Mouse (Mus musculus) lung, postnatal 25 days (tissue): Measurements from ENCODE around the gene Hdac11.
A peak's percentile ranks its signal among the peaks of the same experiment; 100 is the strongest.
"Not testable (repeated sequence)": the region's sequence is repeated elsewhere in the genome, so short reads cannot be mapped to it uniquely, and the experiment has no call there.

Experiments
- DNase-seq: peaks from one replicate; pipeline ENCODE4 v3.0.0; 2022; ENCODE audit warnings: low spot score

Hdac11 gene

GRCm38 (mm10) chr6:91156554-91157236 lies at the start of gene Hdac11:
Gene Hdac11 (plus strand): TSS chr6:91156665.
- DNase-seq: peak; percentile 92

GRCm38 (mm10) chr6:91108301-91108916 lies 48.1 kb upstream of the Hdac11 start:
- no peak for DNase-seq

DNA sequence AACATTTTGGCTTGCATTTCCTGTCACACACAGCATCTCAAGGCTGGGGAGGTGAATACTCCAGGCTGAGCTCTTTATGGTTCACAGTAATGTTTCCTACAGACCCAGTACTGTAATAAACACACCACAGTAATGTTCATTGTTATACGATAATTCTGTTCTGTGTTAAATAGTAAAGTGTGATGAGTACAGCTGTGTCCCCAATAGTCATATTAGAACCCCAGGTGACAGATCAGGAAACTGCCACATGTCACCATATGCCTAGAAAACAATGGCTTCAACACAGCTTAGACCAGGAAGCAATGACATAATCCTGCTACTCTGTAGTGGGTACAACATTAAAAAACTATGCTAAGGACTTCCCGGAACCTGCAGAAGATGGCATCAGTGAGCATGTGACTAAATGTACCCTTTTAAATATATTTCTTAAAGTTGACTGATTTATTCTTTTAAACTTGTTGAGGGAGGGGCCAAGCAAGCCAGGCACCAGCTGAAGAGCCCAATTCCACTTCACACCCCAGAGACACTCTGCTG lies 47.5 kb upstream of the Hdac11 start:
- DNase-seq: no peak

DNA sequence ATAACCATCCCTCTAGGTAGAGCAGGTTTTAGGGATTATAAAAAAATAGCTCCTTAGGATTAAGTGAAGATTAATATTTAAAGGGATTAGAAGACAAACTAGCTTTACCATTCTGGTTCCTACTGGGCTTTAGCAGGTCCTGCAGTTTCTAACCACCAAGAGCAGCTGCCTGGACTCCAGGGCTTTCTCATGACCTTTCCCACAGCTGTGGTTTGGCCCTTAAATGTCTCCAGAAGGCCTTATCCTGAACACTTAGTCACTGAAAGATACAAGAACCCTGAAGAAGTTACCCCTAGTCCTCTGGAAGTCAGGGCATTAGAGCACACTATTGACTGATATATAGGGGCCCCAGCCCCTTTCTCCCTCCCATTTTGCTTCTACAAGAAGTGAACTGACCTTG lies 47.0 kb upstream of the Hdac11 start:
- no peak for DNase-seq

DNA sequence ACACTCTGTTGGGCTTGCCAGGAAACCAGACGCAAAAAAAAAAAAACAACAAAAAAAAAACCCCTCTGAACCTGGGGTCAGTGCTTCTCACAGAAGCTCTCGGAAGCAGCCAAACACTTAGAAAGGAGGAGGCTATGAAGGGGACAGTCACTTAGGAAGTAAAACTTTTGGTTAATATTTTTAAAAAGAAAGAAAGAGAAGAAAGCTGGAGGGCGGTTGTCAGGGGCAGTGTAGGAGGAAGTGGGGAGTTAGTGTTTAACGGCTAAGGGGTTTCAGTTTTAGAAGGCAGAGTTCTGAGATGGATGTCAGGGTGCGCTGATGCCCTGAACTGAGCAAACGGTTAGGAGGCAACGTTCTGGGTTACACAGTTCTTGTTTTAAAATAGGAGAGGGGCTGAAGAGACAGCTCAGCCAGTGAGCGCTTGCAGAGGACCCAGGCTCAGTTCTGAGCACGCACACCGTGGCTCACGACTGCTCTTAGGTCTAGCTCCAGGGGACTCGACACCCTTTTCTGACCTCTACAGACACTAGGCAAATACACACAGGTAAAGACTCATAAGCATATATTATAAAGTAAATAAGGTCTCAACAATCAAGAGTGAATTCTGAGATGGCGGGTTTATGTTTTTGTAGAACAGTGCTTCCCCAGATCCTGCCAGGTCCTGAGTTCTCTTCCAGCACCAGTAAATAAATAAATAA lies 46.0 kb upstream of the Hdac11 start:
- no peak for DNase-seq

- DNase-seq: no peak
These were observed 45.1 kb upstream of the Hdac11 start for GRCm38 (mm10) chr6:91111141-91111953.

GRCm38 (mm10) chr6:91111954-91112252 lies 44.6 kb upstream of the Hdac11 start:
- no peak for DNase-seq

DNA sequence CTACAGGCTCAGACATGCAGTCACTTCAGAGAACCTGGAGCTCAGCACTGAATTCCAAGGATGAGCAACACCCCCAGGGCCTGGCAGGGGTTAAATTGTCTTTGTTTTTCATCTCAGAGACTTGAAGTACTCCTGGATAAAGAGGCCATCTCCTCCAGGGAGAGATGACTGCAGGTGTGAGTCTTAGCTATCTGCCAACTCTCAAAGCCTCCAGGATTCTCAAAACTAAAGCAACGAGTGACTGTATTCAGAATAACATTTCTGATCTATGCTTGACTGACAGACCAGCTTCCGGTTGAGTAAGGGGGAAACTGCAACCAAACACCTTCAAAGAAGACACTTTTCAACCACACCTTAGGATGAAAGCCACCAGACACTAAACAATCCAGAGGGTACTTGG lies 41.7 kb upstream of the Hdac11 start:
- peak; percentile 38 for DNase-seq

GRCm38 (mm10) chr6:91115158-91115557 lies 41.3 kb upstream of the Hdac11 start:
- peak; percentile 56 for DNase-seq

DNA sequence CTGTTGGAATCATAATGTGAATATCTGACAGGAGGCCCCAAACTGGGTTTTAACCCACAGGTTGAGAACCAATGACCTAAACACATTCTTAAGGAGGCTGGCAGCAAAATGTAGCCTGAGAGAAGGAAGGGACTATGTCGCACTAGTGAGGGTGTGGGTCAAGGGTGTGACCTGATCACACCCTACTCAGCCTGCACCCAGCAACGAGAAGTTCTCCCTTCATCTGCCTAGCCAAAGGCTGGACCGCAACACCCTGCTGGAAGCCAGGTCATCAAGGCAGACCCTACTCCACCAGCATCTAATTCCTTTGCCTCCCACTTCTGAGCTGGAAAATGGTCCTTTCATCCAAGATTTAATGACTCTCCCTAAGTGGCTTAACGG lies 40.6 kb upstream of the Hdac11 start:
- DNase-seq: peak; percentile 41

DNA sequence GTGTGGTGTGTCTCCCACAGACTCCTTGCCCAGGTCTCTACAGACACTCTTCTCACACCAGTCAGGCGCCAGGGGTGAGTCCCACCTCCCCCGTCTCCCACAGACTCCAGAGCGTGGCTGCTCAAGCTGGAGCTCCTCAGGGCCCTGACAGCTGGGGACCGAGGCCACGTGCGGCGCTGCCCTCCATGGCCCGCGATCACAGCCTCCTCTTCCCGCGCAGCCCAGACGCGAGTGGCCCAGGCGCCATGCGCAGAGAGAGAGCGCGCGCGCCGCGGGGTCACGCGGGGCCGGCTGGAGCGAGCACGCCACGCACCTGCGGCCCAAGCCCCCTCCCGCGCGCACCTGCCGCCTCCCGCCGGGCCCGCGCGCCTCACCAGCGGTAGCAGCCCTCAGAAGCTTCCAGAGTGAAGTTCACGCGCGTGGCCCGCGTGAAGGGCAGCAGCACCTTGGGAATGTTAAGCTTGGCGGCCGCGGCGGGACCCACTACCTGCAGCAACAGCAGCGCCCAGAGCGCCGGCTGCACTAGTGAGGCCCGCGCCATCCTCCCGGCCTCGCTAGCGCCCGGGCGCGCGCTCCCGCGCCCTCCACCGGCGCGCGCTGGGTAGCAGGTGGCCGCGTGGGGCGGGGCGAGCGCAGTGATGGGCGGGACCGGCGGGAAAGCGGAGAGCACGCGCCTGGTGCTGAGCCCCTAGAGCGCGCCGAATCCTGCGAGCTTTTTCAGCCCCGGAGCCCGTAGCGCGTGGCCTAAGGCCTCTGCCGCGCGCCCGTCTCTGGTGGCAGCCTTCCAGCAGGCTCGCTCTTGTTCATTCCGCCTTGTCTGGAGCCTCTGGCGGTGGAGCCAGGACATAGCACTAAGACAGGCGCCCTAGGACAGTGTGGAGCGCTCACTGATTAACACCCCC lies 40.0 kb upstream of the Hdac11 start, which contains the start of gene Nup210:
TSS of gene Nup210 (minus strand) at position 586 of the 902 bp plus-strand sequence.
- peak; percentile 94 for DNase-seq

- no peak for DNase-seq
These were observed 39.3 kb upstream of the Hdac11 start for GRCm38 (mm10) chr6:91117149-91117548.

- no peak for DNase-seq
These were observed 37.9 kb upstream of the Hdac11 start for GRCm38 (mm10) chr6:91118526-91118925.

- DNase-seq: peak; percentile 28
These were observed 36.3 kb upstream of the Hdac11 start for GRCm38 (mm10) chr6:91120206-91120605.

DNA sequence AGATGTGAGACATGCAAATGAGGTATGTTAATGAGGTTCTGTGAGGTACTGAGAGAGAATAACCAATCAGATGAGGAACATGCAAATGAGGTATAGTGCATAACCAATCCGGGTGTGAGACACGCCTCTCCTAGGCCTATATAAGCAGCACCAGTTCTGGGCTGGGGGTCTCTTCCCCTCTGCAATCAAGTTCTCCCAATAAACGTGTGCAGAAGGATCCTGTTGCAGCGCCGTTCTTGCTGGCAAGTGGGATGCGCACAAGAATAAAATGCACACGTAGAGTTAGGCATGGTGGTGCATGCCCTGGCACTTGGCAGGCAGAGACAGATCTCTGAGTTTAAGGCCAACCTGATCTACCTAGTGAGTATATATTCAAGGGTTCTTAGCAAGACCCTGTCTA lies 35.4 kb upstream of the Hdac11 start:
- not testable (repeated sequence) for DNase-seq

DNA sequence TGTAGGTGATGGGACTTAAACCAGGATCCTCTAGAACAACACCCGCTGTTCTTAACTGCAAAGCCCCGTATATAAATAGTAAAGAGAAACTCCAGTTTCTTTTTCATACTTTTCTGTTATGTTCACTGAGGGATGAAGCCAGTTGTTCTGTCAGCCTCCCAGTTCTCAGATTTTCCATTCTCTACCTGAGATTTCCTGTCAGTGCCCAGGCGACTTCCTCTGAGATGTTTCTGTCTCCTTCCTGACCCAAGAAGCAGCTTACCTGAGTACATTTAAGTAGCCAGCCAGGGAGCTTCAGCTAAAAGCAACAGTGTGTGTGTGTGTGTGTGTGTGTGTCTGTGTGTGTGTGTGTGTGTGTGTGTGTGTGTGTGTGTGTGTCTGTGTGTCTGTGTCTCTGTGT lies 33.0 kb upstream of the Hdac11 start:
- DNase-seq: no peak

DNA sequence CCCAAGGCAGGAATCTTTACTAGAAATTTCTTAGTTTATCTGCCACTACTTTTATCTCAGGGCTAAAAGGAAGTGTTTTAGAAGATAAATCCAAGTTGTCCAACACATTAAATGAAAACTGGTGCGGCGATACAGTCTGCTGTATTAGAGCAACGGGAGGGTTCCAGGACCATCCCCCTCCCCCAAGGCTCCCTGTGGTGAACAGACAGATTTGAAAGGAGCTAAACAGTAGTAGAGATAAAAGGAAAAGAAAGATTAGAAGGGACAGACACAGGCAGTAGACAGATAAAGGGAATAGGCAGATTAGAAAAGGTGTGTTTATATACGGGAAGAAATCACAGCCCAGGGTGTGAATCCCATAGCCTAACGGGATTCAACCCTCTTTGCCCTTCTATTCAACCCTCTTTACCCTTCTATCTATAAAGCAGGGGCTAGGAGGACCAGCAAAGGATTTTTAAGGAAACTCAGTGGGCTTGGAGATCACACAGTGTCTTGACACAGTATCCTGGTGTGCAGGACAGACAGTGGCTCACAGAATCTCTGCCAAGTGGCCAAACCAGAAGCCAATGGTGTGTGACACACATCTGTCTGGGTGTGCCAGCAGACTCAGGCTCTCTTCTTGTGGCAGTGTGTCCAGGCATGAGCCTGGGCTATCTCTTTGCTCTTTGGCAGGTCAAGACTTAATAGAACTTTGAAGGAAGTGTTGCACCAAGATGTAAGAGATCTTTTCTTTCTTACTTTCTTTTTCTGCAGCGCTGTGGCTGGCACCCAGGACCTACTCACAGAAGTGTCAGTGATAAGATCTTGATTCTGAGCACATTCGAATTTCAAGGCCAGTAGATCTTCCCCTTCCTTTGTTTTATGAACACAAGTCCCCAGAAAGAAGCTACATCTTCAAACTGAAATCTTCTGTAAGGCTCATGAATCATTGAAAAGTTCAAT lies 31.9 kb upstream of the Hdac11 start:
- DNase-seq: no peak

DNA sequence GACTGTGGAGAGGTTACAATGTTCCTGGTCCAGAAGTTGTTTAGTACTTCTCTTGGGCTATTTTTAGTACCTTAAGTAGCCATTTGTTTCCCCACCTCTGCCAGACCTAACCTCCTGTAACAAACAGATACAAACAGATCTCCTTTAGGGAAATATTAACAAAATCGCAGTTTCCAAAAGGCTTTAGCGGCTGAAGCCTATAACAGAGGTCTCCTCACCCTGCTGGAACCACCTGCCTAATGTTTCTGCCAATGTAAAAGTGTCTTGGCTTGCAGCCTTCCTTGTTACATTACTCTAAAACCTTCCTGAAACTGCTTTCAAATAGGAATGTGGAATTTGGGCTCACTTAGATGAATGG lies 31.3 kb upstream of the Hdac11 start:
- no peak for DNase-seq

DNA sequence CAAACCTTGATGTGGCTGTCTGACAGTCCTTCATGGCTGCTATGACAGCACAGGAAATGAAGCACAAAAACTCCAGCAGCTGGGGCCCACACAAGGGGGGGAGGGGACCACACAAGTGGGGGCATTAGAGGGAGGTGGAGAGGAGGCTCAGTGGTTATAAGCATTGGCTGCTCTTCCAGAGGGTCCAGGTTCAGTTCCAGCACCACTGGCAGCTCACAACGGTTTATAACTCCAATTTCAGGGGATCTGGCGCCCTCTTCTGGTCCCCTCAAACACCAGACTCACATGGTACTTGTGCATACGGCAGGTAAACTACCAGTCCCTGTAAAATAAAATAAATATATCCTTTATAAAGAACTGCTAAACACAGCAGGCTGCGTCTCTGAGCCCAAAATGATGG lies 27.5 kb upstream of the Hdac11 start:
- DNase-seq: no peak

- DNase-seq: no peak
These were observed 25.6 kb upstream of the Hdac11 start for GRCm38 (mm10) chr6:91130856-91131255.
